Mouse (Mus musculus) bone marrow, adult 2 months (tissue): ENCODE measurements around the gene Fhod1.

Source experiments
- CTCF ChIP-seq: fragments of 200-500 bp; IDR thresholded peaks from 2 replicates; pipeline ENCODE4 v1.5.1; 2011; ENCODE audit warnings: low read length, control low read depth; ENCODE audit not compliant: control insufficient read depth, insufficient read depth
- POLR2A ChIP-seq: fragments of 200-500 bp; IDR thresholded peaks from 2 replicates; pipeline ENCODE4 v1.6.1; 2011; ENCODE audit warnings: low read depth, mild to moderate bottlenecking, control low read depth, low read length, borderline replicate concordance; ENCODE audit not compliant: control insufficient read depth

DNA sequence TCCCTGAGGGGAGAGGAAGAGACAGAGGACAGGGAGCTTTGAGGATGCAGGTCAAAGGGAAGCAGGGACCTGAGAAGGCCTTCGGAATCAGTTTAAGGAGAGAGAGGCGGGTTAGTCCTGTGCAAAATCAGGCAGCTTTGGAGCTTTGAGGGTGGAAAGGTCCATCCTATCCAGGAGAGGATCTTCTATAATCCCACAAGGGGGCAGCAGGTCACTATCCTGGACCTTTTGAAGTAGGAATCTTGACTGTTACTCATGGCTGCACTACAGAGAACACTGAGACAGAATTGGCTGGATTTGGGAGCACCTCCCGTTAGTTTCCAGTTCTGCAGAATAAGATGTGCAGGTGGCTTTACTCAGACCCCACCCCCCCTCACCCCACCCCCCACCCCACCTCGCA is 11.9 kb upstream of the Fhod1 start:
- no peak for TF ChIP-seq CTCF
- no peak for TF ChIP-seq POLR2A
